Mouse (Mus musculus): Measurements from ENCODE around the gene Wwtr1. TPM values are rescaled to one million over a fixed set of nuclear protein-coding genes. Genes with fewer than 3 reads are reported as not detected.

The Wwtr1 gene
- polyA plus RNA-seq, 1 experiment from 2014 or later = not detected

DNA sequence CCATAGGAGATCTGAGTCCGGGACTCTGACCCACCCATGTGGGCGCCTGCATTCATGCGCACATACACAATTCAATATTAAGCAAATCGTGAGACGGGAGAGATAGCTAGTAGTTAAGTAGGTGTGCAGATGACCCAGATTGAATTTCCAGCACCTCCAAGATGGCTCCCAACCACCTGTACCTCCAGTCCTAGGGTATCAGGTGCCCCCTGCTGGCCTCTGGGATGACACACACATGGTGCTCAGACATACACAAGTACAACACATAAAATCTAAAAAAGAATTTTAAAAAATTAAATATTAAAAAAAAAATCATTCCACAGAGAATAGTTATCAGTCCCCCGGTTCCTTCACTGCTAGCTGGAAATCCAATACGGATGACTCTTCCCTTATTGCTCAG is 60.7 kb downstream of the Wwtr1 start:
- H3K4me3 ChIP-seq (ENCODE audit: inconsistent target) = no peak overlapping the region
- H3K27ac ChIP-seq = no peak overlapping the region
- no peaks in the 10 kb centered on the region for H3K79me2 ChIP-seq (ENCODE audit: inconsistent target)
- 92% methylated on average over 5 of the region's 7 CpGs for WGBS (ENCODE audit: missing documents)
- no peaks in the 10 kb centered on the region for H3K36me3 ChIP-seq (ENCODE audit: inconsistent target)

DNA sequence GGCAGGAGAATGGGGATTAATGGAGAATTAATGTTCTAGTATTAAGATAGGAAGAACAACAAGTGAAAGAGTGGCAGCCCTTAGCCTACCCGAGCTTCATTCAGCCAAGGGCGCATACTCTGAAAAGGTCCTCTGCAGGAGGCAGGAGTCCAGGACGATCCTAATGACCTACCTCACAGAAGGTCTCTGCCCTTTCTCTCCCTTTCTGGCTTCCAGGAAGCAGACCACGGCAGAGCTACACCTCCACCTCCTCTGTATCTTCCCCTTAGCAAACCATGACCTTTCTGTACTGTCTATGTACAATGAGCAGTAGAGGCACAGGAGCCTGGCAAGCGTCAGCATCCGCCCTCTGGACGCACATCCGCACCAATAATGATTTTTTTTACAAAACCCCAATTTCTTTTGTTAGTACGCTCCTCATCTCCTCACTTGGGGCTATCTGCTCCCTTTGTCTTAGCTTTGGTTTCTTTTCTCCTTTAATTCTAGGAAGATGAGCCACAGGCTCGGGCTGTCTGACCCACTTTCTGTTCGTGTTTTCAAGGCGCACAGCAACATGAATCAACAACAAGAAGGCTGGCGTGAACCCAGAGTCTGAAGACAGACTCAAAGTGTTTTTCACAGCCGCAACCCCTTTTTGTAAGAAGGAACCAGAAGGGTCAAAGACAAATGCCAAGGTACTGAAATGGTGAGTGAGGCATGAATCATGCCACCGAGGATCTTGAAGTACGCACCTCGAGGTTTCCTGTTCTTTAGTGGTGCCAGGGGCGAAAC is 63.7 kb downstream of the Wwtr1 start:
- H3K27ac ChIP-seq = no peak overlapping the region
- H3K36me3 ChIP-seq (ENCODE audit: inconsistent target) = no peaks in the 10 kb centered on the region
- no peaks in the 10 kb centered on the region for H3K79me2 ChIP-seq (ENCODE audit: inconsistent target)

DNA sequence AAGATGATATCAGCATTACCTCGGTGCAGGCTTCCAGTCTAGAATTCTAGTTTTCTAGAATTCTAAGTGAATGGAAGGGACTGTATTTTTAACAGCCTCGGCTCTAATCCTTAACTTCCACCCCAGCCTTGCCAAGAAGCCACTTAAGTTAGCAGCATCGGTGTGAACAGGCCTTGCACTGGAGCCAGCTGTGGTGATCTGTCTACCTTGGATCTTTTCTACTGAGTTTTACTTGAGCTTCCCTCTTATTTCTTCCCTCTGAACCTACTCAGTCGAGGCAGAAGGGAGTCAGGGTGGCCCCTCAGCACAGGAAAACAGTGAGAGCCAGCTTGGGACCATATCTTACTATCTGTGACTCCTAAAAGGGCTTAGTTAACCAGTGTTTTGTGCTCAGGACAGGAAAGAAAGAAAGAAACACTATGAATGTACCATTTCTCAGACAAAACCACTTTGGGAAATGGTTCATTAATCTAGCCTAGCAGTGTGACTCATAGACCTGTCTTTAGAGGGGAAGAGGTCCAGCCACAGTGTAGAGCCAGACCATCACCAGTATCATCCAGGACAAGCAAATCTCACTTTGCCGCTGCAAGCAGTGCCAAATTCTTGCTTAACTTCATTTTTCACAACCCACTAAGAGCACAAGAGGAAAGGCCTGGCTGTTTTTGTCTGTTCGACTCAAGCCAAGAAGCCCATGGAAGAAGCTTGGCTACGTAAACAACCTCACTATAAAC is 65.6 kb downstream of the Wwtr1 start:
- WGBS (ENCODE audit: missing documents) = 75% methylated on average over 7 of the region's 7 CpGs
- Histone ChIP-seq H3K4me3 (ENCODE audit: inconsistent target) (no peak overlapping the region), H3K27ac (no peak overlapping the region), H3K36me3 (ENCODE audit: inconsistent target) (no peaks in the 10 kb centered on the region), H3K79me2 (ENCODE audit: inconsistent target) (no peaks in the 10 kb centered on the region)

More for the DNA sequence above, 63.7 kb downstream of the Wwtr1 start:
- no peak overlapping the region for H3K4me3 ChIP-seq (ENCODE audit: inconsistent target)
- 70% methylated on average over 18 of the region's 18 CpGs for WGBS (ENCODE audit: missing documents)

DNA sequence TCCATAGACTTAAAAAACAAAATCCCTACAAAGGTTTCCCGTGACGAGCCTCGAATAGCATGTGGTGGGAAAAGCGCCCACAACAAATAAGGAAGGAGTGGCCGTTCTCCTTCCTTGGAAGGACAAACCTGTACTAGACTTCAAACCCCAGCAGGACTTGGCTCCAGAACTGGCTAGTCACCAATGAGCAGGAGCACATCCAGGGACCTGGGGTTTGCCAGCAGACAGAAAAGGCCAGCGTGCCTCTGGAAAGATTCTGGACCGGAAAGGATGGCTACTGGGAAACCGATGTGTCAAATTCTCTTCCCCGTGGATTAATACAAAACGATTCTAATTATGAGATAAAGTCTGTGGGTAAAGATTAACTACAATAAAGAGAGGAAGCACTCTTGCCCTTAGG is 69.7 kb downstream of the Wwtr1 start:
- WGBS (ENCODE audit: missing documents) = 91% methylated on average over 10 of the region's 10 CpGs
- Histone ChIP-seq H3K36me3 (ENCODE audit: inconsistent target) (no peaks in the 10 kb centered on the region), H3K4me3 (ENCODE audit: inconsistent target) (no peak overlapping the region), H3K27ac (no peak overlapping the region), H3K79me2 (ENCODE audit: inconsistent target) (no peaks in the 10 kb centered on the region)

DNA sequence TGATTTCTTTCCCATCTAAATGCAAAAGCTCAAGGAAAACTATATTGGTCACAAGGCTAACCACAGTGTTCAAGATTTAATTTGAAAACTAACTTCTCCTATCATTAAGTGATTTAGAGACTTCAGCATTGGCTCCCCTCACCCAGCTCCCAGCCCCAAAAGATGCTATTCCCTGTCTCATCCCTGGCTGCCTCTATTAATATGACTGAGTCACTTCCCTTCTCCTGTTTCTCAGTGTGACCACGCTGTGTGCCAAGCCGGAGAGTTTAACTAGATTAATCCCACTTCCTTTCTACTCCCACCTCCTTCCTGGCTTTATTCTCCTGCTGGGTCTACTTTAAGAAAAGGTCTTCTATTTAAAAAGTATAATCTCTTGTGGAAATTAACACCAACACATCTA is 71.0 kb downstream of the Wwtr1 start:
- H3K36me3 ChIP-seq (ENCODE audit: inconsistent target) = no peaks in the 10 kb centered on the region
- no peak overlapping the region for H3K4me3 ChIP-seq (ENCODE audit: inconsistent target)
- H3K27ac ChIP-seq = no peak overlapping the region
- no peaks in the 10 kb centered on the region for H3K79me2 ChIP-seq (ENCODE audit: inconsistent target)
- 23% methylated on average over 2 of the region's 2 CpGs for WGBS (ENCODE audit: missing documents)

DNA sequence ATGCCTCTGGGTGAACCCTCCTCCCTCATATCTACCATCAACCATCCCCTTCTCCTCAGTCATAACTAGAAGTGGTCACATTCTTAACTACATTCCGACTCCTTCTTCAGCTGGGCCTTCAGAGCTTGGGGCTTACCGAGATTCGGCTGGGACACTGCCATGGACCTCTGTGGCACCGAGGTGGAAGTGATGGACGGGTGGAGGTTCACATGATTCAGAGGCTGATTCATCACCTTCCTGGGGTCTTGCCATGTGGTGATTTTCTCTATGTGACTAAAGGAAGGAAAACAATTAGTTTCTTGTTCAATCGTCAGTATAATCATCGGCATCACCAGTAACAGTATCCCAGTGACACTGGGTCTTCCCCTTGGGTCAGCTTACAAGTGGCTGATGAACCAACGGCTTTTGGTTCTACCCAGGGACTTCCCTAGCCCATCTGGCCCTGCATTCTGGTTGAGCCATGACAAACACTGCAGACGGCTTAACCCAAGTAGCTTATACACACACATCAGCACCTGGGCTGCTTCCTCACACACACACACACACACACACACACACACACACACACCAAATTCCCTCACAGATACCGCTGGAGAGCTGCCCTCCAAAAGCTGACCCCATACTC is 74.0 kb downstream of the Wwtr1 start:
- H3K27ac ChIP-seq = no peak overlapping the region
- 87% methylated on average over 10 of the region's 10 CpGs for WGBS (ENCODE audit: missing documents)
- no peaks in the 10 kb centered on the region for H3K36me3 ChIP-seq (ENCODE audit: inconsistent target)
- H3K4me3 ChIP-seq (ENCODE audit: inconsistent target) = no peak overlapping the region
- H3K79me2 ChIP-seq (ENCODE audit: inconsistent target) = no peaks in the 10 kb centered on the region

DNA sequence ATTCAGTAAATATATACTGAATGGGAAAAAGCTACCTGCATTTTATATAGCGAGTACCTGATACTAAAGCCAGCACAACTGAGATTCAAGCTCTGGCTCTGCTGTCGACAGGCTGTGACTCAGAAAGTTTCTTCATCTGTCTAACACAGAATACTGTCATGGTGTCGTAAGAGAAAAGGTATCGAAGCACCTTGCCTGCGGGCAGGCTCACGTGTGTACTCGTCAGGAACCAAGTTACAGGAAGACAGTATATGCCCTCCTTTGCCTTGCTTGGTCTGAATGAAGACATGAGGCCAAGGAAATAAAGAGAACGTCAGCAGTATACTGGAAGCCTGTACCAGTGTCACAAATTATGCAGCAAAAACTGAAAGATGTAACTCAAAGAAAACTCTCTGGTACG is 74.9 kb downstream of the Wwtr1 start:
- H3K79me2 ChIP-seq (ENCODE audit: inconsistent target) = no peaks in the 10 kb centered on the region
- no peak overlapping the region for H3K27ac ChIP-seq
- WGBS (ENCODE audit: missing documents) = 91% methylated on average over 9 of the region's 9 CpGs
- H3K4me3 ChIP-seq (ENCODE audit: inconsistent target) = no peak overlapping the region
- H3K36me3 ChIP-seq (ENCODE audit: inconsistent target) = no peaks in the 10 kb centered on the region

DNA sequence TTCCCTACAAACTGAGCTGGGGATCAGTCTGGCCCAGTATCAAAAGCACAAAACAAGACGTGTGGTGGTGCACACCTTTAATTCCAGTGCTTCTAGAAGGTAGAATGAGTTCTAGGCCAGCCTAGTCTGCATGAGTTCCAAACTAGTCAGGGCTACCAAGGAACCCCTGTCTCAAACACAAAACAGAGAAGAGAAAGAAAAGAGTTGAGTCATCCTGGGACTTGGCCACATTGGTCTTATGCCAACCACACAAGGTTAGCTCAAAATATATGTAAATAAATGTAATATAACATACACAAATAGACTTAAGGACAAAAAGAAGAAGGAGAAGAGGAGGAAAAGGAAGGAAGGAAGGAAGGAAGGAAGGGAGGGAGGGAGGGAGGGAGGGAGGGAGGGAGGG is 77.9 kb downstream of the Wwtr1 start:
- no peaks in the 10 kb centered on the region for H3K79me2 ChIP-seq (ENCODE audit: inconsistent target)
- 81% methylated on average over 1 of the region's 1 CpGs for WGBS (ENCODE audit: missing documents)
- no peaks in the 10 kb centered on the region for H3K36me3 ChIP-seq (ENCODE audit: inconsistent target)
- H3K4me3 ChIP-seq (ENCODE audit: inconsistent target) = no peak overlapping the region
- H3K27ac ChIP-seq = no peak overlapping the region

DNA sequence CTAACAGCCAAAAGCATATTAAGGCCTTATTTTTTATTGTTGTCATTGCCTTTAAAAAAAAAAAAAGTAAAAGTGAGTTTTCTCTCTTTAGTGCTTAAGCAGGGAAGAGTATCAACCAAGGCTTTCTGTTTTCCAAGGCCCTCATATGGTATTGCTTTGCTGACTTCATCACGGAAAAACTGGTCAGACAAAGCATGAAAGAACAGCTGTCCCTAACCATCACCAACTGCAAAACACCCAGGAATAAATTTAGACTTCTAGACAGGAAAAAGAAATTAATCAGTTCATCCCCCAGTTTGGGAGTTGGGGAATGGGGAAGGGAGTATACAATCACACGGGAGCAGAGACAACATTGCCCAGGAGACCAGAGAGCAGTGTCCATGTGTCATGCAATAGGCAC is 79.3 kb downstream of the Wwtr1 start:
- H3K79me2 ChIP-seq (ENCODE audit: inconsistent target) = no peaks in the 10 kb centered on the region
- 78% methylated on average over 2 of the region's 2 CpGs for WGBS (ENCODE audit: missing documents)
- H3K4me3 ChIP-seq (ENCODE audit: inconsistent target) = no peak overlapping the region
- H3K27ac ChIP-seq = no peak overlapping the region
- no peaks in the 10 kb centered on the region for H3K36me3 ChIP-seq (ENCODE audit: inconsistent target)

DNA sequence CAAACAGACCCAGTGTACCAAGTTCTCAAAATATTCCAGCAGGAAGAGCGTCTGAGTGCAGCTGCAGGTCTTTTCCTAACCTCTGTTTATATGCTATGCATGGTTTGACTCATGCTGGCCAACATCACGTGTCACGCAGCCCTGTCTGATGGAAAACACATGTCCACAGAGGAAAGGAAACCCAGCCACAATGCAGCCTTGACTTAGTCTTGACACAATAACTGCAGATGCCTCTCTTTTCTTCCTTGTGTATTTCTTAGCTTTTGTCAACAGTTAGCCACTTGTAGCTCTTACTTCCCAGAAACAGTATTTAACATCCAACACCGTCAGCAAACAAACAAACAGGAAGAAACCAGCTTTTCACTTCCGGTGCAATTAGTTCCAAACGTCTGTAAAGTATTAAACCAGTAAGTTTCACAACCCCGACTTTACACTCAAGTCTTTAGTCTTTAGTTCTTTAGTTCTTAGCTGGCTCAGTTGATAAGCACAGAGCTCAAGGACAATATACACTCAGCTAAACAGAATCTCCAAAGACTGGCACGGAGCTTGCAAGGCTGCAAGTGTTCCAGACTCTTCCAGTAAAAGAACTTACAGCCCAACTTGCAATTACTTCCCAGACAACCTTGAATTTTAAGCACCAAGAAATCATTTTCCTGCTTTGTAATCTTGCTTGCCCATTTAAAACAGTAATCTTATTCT is 88.1 kb downstream of the Wwtr1 start:
- 54% methylated on average over 8 of the region's 8 CpGs for WGBS (ENCODE audit: missing documents)
- Histone ChIP-seq H3K4me3 (ENCODE audit: inconsistent target) (no peak overlapping the region), H3K36me3 (ENCODE audit: inconsistent target) (no peaks in the 10 kb centered on the region), H3K27ac (no peak overlapping the region), H3K79me2 (ENCODE audit: inconsistent target) (no peaks in the 10 kb centered on the region)

DNA sequence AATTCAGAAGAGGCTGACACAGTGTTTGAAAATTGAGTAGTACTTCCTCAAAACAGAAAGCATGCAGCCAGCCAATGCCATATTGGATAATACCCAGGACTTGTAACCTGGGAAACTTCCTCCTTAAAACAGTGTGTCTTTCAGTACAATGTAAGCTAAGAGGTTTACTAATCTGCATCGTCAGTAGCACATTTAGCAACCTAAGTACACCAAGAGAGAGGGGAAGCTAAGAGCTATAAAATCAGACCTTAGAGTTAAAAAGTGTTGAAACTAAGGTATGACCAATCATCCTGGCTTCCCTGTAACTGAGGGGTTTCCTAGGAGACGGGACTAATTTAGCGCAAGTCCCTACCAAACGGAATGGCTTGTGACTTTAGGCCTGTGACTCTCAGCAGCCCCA is 89.6 kb downstream of the Wwtr1 start:
- no peaks in the 10 kb centered on the region for H3K79me2 ChIP-seq (ENCODE audit: inconsistent target)
- WGBS (ENCODE audit: missing documents) = 77% methylated on average over 4 of the region's 4 CpGs

DNA sequence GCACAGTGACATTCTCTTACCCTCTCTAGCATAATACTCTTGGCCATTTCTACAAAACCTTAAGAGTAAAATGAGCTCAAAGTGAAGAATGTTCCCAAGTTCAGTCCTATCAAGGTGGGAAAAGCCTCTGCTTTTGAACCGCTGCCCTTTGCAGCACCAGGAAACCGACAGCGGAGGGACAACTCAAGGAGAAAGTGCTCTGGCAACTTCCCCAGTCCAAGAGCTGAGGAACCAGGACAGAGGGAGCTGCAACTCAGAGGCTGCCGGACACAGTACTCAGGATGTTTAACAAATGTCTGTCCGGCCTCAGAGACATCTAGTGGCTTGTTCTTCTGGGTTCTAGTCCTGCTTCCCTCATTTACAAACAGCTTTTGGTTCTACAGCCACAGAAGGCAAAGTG is 93.7 kb downstream of the Wwtr1 start:
- WGBS (ENCODE audit: missing documents) = 91% methylated on average over 5 of the region's 5 CpGs
- Histone ChIP-seq H3K36me3 (ENCODE audit: inconsistent target) (no peaks in the 10 kb centered on the region), H3K27ac (no peak overlapping the region), H3K4me3 (ENCODE audit: inconsistent target) (no peak overlapping the region), H3K79me2 (ENCODE audit: inconsistent target) (no peaks in the 10 kb centered on the region)

More for the DNA sequence above, 89.6 kb downstream of the Wwtr1 start:
- H3K36me3 ChIP-seq (ENCODE audit: inconsistent target) = no peaks in the 10 kb centered on the region
- no peak overlapping the region for H3K4me3 ChIP-seq (ENCODE audit: inconsistent target)
- no peak overlapping the region for H3K27ac ChIP-seq

DNA sequence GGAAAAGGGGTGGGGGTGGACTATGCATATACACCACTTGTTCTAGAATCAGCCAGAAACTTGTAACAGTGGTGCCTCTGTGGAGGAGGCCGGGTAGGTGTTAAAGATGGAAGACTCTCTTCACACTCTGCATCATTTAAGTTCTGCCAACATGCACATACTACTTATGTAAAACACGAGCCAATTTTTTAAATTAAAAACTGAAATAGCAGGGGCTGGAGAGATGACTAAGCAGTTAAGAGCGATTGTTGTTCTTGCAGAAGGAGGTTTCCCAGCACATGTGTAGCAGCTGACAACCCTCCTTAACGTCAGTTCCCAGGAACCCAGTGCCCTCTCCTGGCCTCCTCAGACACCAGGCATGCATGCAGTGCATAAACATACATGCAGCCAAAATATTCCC is 95.1 kb downstream of the Wwtr1 start:
- Histone ChIP-seq H3K79me2 (ENCODE audit: inconsistent target) (no peaks in the 10 kb centered on the region), H3K36me3 (ENCODE audit: inconsistent target) (no peaks in the 10 kb centered on the region), H3K27ac (no peak overlapping the region), H3K4me3 (ENCODE audit: inconsistent target) (no peak overlapping the region)
- 58% methylated on average over 4 of the region's 4 CpGs for WGBS (ENCODE audit: missing documents)

DNA sequence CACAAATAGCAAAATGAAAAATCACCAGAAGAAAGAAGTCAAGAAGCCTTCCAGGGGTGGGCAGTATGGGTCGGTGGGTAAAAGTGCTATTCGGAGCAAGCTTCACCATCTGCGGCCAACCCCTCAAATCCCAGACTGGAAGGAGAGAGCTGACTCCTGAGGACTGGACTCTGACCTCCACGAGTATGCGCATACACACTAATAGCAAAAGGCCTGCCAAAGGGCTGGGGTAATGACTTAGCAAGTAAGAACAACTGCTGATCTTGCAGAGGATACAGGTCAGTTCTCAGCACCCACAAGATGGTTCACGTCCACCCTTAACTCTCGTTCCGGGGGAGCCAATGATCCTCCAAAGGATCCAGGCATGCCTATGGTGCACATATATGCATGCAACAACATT is 101.3 kb downstream of the Wwtr1 start:
- WGBS (ENCODE audit: missing documents) = 91% methylated on average over 8 of the region's 8 CpGs
- H3K4me3 ChIP-seq (ENCODE audit: inconsistent target) = no peak overlapping the region
- no peaks in the 10 kb centered on the region for H3K79me2 ChIP-seq (ENCODE audit: inconsistent target)
- H3K27ac ChIP-seq = no peak overlapping the region
- no peaks in the 10 kb centered on the region for H3K36me3 ChIP-seq (ENCODE audit: inconsistent target)

DNA sequence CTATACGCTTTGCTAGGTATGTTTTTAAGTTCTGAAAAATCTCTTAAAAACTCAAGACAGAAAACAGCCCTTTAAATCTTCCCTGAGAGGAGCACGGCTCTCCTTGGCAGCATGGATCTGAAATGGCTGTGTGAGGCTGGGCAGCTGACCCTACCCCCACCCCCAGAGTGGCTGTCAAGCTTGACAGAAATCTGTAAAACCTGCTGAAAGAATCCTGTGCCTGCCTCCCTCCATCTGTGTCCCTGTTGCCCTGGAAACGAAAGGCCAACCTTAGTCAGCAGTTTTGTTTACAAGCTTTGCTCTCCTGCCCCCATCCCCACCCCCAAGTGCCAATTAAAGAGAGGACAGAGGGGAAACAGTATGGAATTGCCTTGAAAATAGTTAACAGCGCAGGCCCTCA is 103.3 kb downstream of the Wwtr1 start:
- no peak overlapping the region for H3K27ac ChIP-seq
- no peaks in the 10 kb centered on the region for H3K36me3 ChIP-seq (ENCODE audit: inconsistent target)
- 72% methylated on average over 4 of the region's 4 CpGs for WGBS (ENCODE audit: missing documents)
- no peaks in the 10 kb centered on the region for H3K79me2 ChIP-seq (ENCODE audit: inconsistent target)
- no peak overlapping the region for H3K4me3 ChIP-seq (ENCODE audit: inconsistent target)
